Comparison of ENCODE assay signal across 8 mouse cellular contexts in the genomic region with DNA sequence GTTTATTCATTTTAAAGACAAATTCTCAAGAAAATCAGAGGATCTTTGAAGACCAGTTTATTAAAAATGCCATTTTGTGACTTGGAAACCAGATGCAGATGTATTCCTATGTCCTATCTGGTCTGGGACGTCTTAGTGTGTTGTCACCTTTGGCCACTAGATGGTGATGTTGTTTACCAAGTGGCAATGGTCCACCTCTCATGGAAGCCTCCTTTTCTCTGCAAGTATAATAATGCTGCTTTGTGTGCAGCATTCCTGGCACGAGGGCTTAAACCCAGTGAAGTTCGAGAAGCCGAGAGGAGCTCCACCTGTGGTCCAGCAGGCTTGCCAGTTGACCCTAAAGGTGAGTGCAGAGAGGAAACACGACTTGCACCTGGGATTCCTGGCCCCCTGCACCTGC. TPM values are rescaled to one million over a fixed set of nuclear protein-coding genes. Genes with fewer than 3 reads are reported as not detected.
DNase-seq lines count a peak whose midpoint lies in the region; ATAC-seq lines count a peak whose summit lies in the region.

No protein-coding gene starts in this region.

- H3K4me1 ChIP-seq in intestine, embryonic 14.5 days (replicated peaks; ENCODE audit: control insufficient read depth, insufficient read depth, low read length) = no peaks in the 10 kb centered on the region
- 0 out of 2 replicates have a peak, but pooled peaks cover 3% of the 10 kb centered on the region for H3K4me1 ChIP-seq in midbrain, embryonic 13.5 days (replicated peaks)
- H3K4me1 ChIP-seq in stomach, embryonic 15.5 days = no peaks in the 10 kb centered on the region

- no peaks in the 10 kb centered on the region for H3K9me3 ChIP-seq in intestine, embryonic 14.5 days (ENCODE audit: control insufficient read depth, low read length)
- no peaks in the 10 kb centered on the region for H3K9me3 ChIP-seq in midbrain, embryonic 13.5 days
- H3K9me3 ChIP-seq in stomach, embryonic 15.5 days = no peaks in the 10 kb centered on the region

- peaks cover 42% of the 10 kb centered on the region for H3K36me3 ChIP-seq in intestine, embryonic 14.5 days (ENCODE audit: control insufficient read depth, insufficient read depth, low read length)
- H3K36me3 ChIP-seq in midbrain, embryonic 13.5 days = peaks cover 39% of the 10 kb centered on the region
- H3K36me3 ChIP-seq in stomach, embryonic 15.5 days = peaks cover 11% of the 10 kb centered on the region

- peak; percentile 73; the same call in 1 of the 2 replicates for ATAC-seq in intestine, embryonic 14.5 days (replicated peaks; ENCODE audit: low FRiP score, low TSS enrichment, low read depth)
- peak; percentile 87 for ATAC-seq in midbrain, embryonic 13.5 days
- peak; percentile 54; the same call in 1 of the 2 replicates for ATAC-seq in stomach, embryonic 15.5 days (ENCODE audit: insufficient read depth, low FRiP score, low read depth)

- DNase-seq in urinary bladder, postnatal 14 days (ENCODE audit: low spot score) = peak; percentile 61
- DNase-seq in urinary bladder, postnatal 4 days (ENCODE audit: low spot score in 2 of 2) = no peak
- DNase-seq in cerebellum, postnatal 14 days = peak; percentile 83 to 84
- peak; percentile 28 to 51 for DNase-seq in frontal cortex, postnatal 10 days (ENCODE audit: low spot score in 2 of 2)
- peak; percentile 65 for DNase-seq in intestine, embryonic 14.5 days (ENCODE audit: low spot score)
- DNase-seq in left cerebral cortex, adult 8-10 months (ENCODE audit: low spot score in 2 of 2) = peak; percentile 29 to 52

- H3K9ac ChIP-seq in intestine, embryonic 14.5 days (ENCODE audit: low read length) = no peak overlapping the region
- no peak overlapping the region for H3K9ac ChIP-seq in midbrain, embryonic 13.5 days (replicated peaks)
- no peak overlapping the region for H3K9ac ChIP-seq in stomach, embryonic 15.5 days

- H3K27me3 ChIP-seq in intestine, embryonic 14.5 days (replicated peaks; ENCODE audit: control insufficient read depth, insufficient read depth, low read length) = no peaks in the 10 kb centered on the region
- no peaks in the 10 kb centered on the region for H3K27me3 ChIP-seq in midbrain, embryonic 13.5 days
- no peaks in the 10 kb centered on the region for H3K27me3 ChIP-seq in stomach, embryonic 15.5 days (replicated peaks)

- no peak overlapping the region for H3K4me3 ChIP-seq in intestine, embryonic 14.5 days (ENCODE audit: low read depth, low read length)
- no peak overlapping the region for H3K4me3 ChIP-seq in midbrain, embryonic 13.5 days (replicated peaks)
- no peak overlapping the region for H3K4me3 ChIP-seq in stomach, embryonic 15.5 days (replicated peaks)

- no peak overlapping the region for H3K4me2 ChIP-seq in intestine, embryonic 14.5 days (ENCODE audit: low read length)
- no peak overlapping the region for H3K4me2 ChIP-seq in midbrain, embryonic 13.5 days (replicated peaks)
- H3K4me2 ChIP-seq in stomach, embryonic 15.5 days = no peak overlapping the region

- no peak overlapping the region for H3K27ac ChIP-seq in intestine, embryonic 14.5 days (ENCODE audit: low read depth)
- no peak overlapping the region for H3K27ac ChIP-seq in midbrain, embryonic 13.5 days
- H3K27ac ChIP-seq in stomach, embryonic 15.5 days = no peak overlapping the region

- WGBS in intestine, embryonic 14.5 days = 31% methylated on average over 5 of the region's 5 CpGs
- 9% methylated on average over 5 of the region's 5 CpGs for WGBS in midbrain, embryonic 13.5 days
- WGBS in stomach, embryonic 15.5 days = 25% methylated on average over 5 of the region's 5 CpGs

RNA-seq across cellular contexts. Expression of gene Igsf6, which starts 3.5 kb away (rescaled TPM):
- polyA plus RNA-seq in intestine, embryonic 14.5 days (2014; fragmentation: Nextera tagmentation; extraction: Ambion mirVana) = 2.8 and 3.5 TPM in 2 replicates
- total RNA-seq in left cerebral cortex, adult 8-10 months (2022) = 1 to 10 TPM in 1 of 4 experiments, under 1 TPM in 2, not detected in 1; 0.22 to 1.3 (median 0.98) TPM
- 0.87 and 0.92 TPM in 2 replicates for polyA plus RNA-seq in midbrain, embryonic 13.5 days (2015; fragmentation: Nextera tagmentation; extraction: Ambion mirVana)
- 4.4 and 5.4 TPM in 2 replicates for polyA plus RNA-seq in stomach, embryonic 15.5 days (2015; fragmentation: Nextera tagmentation; extraction: Ambion mirVana)

RNA-seq across cellular contexts. Expression of gene Otoa, which starts 3.6 kb away (rescaled TPM):
- 0.07 and 0.11 TPM in 2 replicates for polyA plus RNA-seq in intestine, embryonic 14.5 days (2014; fragmentation: Nextera tagmentation; extraction: Ambion mirVana)
- under 1 TPM; 0.27 to 0.58 (median 0.31) TPM for total RNA-seq in left cerebral cortex, adult 8-10 months (2022)
- 0.13 and 0.19 TPM in 2 replicates for polyA plus RNA-seq in midbrain, embryonic 13.5 days (2015; fragmentation: Nextera tagmentation; extraction: Ambion mirVana)
- polyA plus RNA-seq in stomach, embryonic 15.5 days (2015; fragmentation: Nextera tagmentation; extraction: Ambion mirVana) = 0.09 and 0.23 TPM in 2 replicates

RNA-seq across cellular contexts. Expression of gene Mettl9, which starts 43.6 kb away (rescaled TPM):
- polyA plus RNA-seq in intestine, embryonic 14.5 days (2014; fragmentation: Nextera tagmentation; extraction: Ambion mirVana) = 162 TPM in 2 replicates
- 100 to 1,000 TPM; 101 to 118 (median 101) TPM for total RNA-seq in left cerebral cortex, adult 8-10 months (2022)
- polyA plus RNA-seq in midbrain, embryonic 13.5 days (2015; fragmentation: Nextera tagmentation; extraction: Ambion mirVana) = 210 and 214 TPM in 2 replicates
- 139 and 149 TPM in 2 replicates for polyA plus RNA-seq in stomach, embryonic 15.5 days (2015; fragmentation: Nextera tagmentation; extraction: Ambion mirVana)

Comparison
In these comparisons a context has a peak if more than half of its experiments do, and no peak if none do; other contexts are left out.
1. DNase-seq: peak in urinary bladder, postnatal 14 days (single experiment), cerebellum, postnatal 14 days (2 of 2), frontal cortex, postnatal 10 days (2 of 2), intestine, embryonic 14.5 days (single experiment) and left cerebral cortex, adult 8-10 months (2 of 2); none in urinary bladder, postnatal 4 days (0 of 2).
2. Peak in every context shown above with its lines, with median percentiles within 50 percentile points of each other: ATAC-seq.